20 mouse cellular contexts compared by ENCODE assay signal in genomic region chr1:60460623-60461022, GRCm38 (mm10). TPM values are rescaled to one million over a fixed set of nuclear protein-coding genes. Genes with fewer than 3 reads are reported as not detected.
DNase-seq lines count a peak whose midpoint lies in the region; ATAC-seq and TF ChIP-seq lines count a peak whose summit lies in the region.
"Had no signal": no experiment of that assay in that cellular context is flagged by ENCODE, and none has a peak within 500 bp of the region (broad histone marks: within the 10 kb centered on the region; RNA-seq: fewer than 3 reads in every experiment).

No protein-coding gene starts in this region.

- WGBS in heart, embryonic 13.5 days: 62% methylated on average over 1 of the region's 1 CpGs
- WGBS in lung, embryonic 14.5 days: 77% methylated on average over 1 of the region's 1 CpGs
- WGBS in intestine, postnatal 0 days: 90% methylated on average over 1 of the region's 1 CpGs

- TF ChIP-seq CTCF in lung, embryonic 14.5 days (IDR thresholded peaks at IDR 0.05; ENCODE audit: low read depth): no peak
- no peak for TF ChIP-seq CTCF in intestine, postnatal 0 days (IDR thresholded peaks at IDR 0.05; ENCODE audit: low read depth)

- H3K36me3 ChIP-seq in heart, embryonic 13.5 days: peaks cover 45% of the 10 kb centered on the region
- H3K36me3 ChIP-seq in lung, embryonic 14.5 days (ENCODE audit: insufficient read depth): peaks cover 14% of the 10 kb centered on the region; the same call in 1 of the 2 replicates
- no peaks in the 10 kb centered on the region for H3K36me3 ChIP-seq in intestine, postnatal 0 days (ENCODE audit: control insufficient read depth, insufficient read depth)
- H3K36me3 ChIP-seq: liver, embryonic 15.5 days had no signal

- no peak overlapping the region for H3K4me2 ChIP-seq in heart, embryonic 13.5 days
- no peak overlapping the region for H3K4me2 ChIP-seq in lung, embryonic 14.5 days
- no peak overlapping the region for H3K4me2 ChIP-seq in intestine, postnatal 0 days (replicated peaks; ENCODE audit: low read depth)
- H3K4me2 ChIP-seq: forebrain, embryonic 15.5 days; hindbrain, embryonic 14.5 days; liver, embryonic 15.5 days; neural tube, embryonic 15.5 days had no signal

- ATAC-seq in heart, embryonic 13.5 days (ENCODE audit: extremely low read depth, insufficient number of reproducible peaks, low FRiP score, low TSS enrichment): no peak
- ATAC-seq in lung, embryonic 14.5 days (ENCODE audit: insufficient read depth): no peak
- ATAC-seq in CD4-positive, CD25-positive, alpha-beta regulatory T cell, adult 4 months: peak; percentile 87
- no peak for ATAC-seq in intestine, postnatal 0 days
- ATAC-seq: forebrain, embryonic 15.5 days had no signal

- H3K27me3 ChIP-seq in heart, embryonic 13.5 days (replicated peaks): no peaks in the 10 kb centered on the region
- H3K27me3 ChIP-seq in lung, embryonic 14.5 days (ENCODE audit: insufficient read depth, low read length): no peaks in the 10 kb centered on the region
- no peaks in the 10 kb centered on the region for H3K27me3 ChIP-seq in intestine, postnatal 0 days (replicated peaks; ENCODE audit: control insufficient read depth, insufficient read depth, low read length)
- H3K27me3 ChIP-seq: forebrain, embryonic 15.5 days; liver, embryonic 15.5 days; neural tube, embryonic 15.5 days had no signal

- DNase-seq in heart, adult 9 months (ENCODE audit: low spot score in 2 of 2): no peak
- peak; percentile 20 for DNase-seq in lung, embryonic 14.5 days
- no peak for DNase-seq in lung, postnatal 10 days
- DNase-seq in thymus, postnatal 0 days (ENCODE audit: low spot score): peak; percentile 60
- DNase-seq in cerebellum, adult 11-12 months: no peak
- DNase-seq: adrenal gland, postnatal 14 days; B cell, adult 2 months; cerebellum, adult 9-10 months; kidney, adult 2 months; right cerebral cortex, postnatal 4 days had no signal

- H3K27ac ChIP-seq in heart, embryonic 13.5 days (replicated peaks): peak overlapping the region; percentile 53
- no peak overlapping the region; the same call in 1 of the 2 replicates for H3K27ac ChIP-seq in lung, embryonic 14.5 days (ENCODE audit: low read depth)
- no peak overlapping the region for H3K27ac ChIP-seq in intestine, postnatal 0 days (ENCODE audit: low read depth, low read length)
- H3K27ac ChIP-seq: forebrain, embryonic 15.5 days; heart, embryonic 10.5 days; hindbrain, embryonic 14.5 days; layer of hippocampus, adult 2 months; liver, embryonic 15.5 days; neural tube, embryonic 15.5 days had no signal

- 0 out of 2 replicates have a peak, but pooled peaks cover 4% of the 10 kb centered on the region for H3K4me1 ChIP-seq in heart, embryonic 13.5 days
- H3K4me1 ChIP-seq in lung, embryonic 14.5 days (ENCODE audit: insufficient read depth): no peaks in the 10 kb centered on the region
- no peaks in the 10 kb centered on the region for H3K4me1 ChIP-seq in intestine, postnatal 0 days (replicated peaks; ENCODE audit: control insufficient read depth, insufficient read depth, low read length)
- H3K4me1 ChIP-seq: forebrain, embryonic 15.5 days; heart, embryonic 10.5 days; liver, embryonic 15.5 days; neural tube, embryonic 15.5 days had no signal

- no peak overlapping the region for H3K9ac ChIP-seq in heart, embryonic 13.5 days
- H3K9ac ChIP-seq in lung, embryonic 14.5 days: no peak overlapping the region
- H3K9ac ChIP-seq in intestine, postnatal 0 days (ENCODE audit: low read depth, low read length): no peak overlapping the region
- H3K9ac ChIP-seq: forebrain, embryonic 15.5 days; hindbrain, embryonic 14.5 days; liver, embryonic 15.5 days; neural tube, embryonic 15.5 days had no signal

- H3K4me3 ChIP-seq in heart, embryonic 13.5 days: no peak overlapping the region
- no peak overlapping the region for H3K4me3 ChIP-seq in lung, embryonic 14.5 days (ENCODE audit: low read depth, low read length)
- no peak overlapping the region for H3K4me3 ChIP-seq in intestine, postnatal 0 days (ENCODE audit: low read depth, low read length)
- H3K4me3 ChIP-seq: forebrain, embryonic 15.5 days; heart, embryonic 10.5 days; layer of hippocampus, adult 2 months; liver, embryonic 15.5 days; neural tube, embryonic 15.5 days had no signal

- no peaks in the 10 kb centered on the region for H3K9me3 ChIP-seq in heart, embryonic 13.5 days
- H3K9me3 ChIP-seq in lung, embryonic 14.5 days (ENCODE audit: low read depth, low read length): no peaks in the 10 kb centered on the region
- H3K9me3 ChIP-seq in intestine, postnatal 0 days (ENCODE audit: control insufficient read depth): no peaks in the 10 kb centered on the region
- H3K9me3 ChIP-seq: forebrain, embryonic 15.5 days; G1E; heart, embryonic 10.5 days; liver, embryonic 15.5 days; neural tube, embryonic 15.5 days had no signal

RNA-seq across cellular contexts. Expression of gene Abi2, which starts 51.2 kb away (rescaled TPM):
- 25.8 and 27.2 TPM in 2 replicates for polyA plus RNA-seq in heart, embryonic 13.5 days (2015; fragmentation: Nextera tagmentation; extraction: Ambion mirVana)
- polyA plus RNA-seq in lung, embryonic 14.5 days (2014; fragmentation: Nextera tagmentation; extraction: Ambion mirVana): 29.0 and 32.6 TPM in 2 replicates
- 10 to 100 TPM; 12.2 to 14.2 TPM for polyA plus RNA-seq in CD4-positive, CD25-positive, alpha-beta regulatory T cell, adult 4 months (2017; shearing (Covaris generic))
- polyA plus RNA-seq in thymus, postnatal 0 days (2015; fragmentation: Nextera tagmentation; extraction: Ambion mirVana): 7.6 and 8.7 TPM in 2 replicates
- polyA plus RNA-seq in intestine, postnatal 0 days (2015; fragmentation: Nextera tagmentation; extraction: Ambion mirVana): 8.7 TPM in 2 replicates

Comparison
In these comparisons a context has a peak if more than half of its experiments do, and no peak if none do; other contexts are left out.
1. DNase-seq: peak in lung, embryonic 14.5 days (single experiment) and thymus, postnatal 0 days (single experiment); none in heart, adult 9 months (0 of 2), lung, postnatal 10 days (single experiment) and cerebellum, adult 11-12 months (single experiment).